Mouse (Mus musculus) cerebellum, adult 2 months (tissue): ENCODE data around the gene Prkcg.

Experiments
- CTCF ChIP-seq: fragments of 200-500 bp; IDR thresholded peaks from 2 replicates; pipeline ENCODE4 v1.5.1; 2011; ENCODE audit warnings: low read depth, mild to moderate bottlenecking, control low read depth, low read length, moderate library complexity, borderline replicate concordance; ENCODE audit not compliant: insufficient read depth
- POLR2A ChIP-seq: fragments of 200-500 bp; IDR thresholded peaks from 2 replicates; pipeline ENCODE4 v1.6.1; 2011; ENCODE audit warnings: low read length, control low read depth, borderline replicate concordance; ENCODE audit not compliant: insufficient read depth

GRCm38 (mm10) chr7:3294794-3295193 lies 5.8 kb downstream of the Prkcg start:
- TF ChIP-seq CTCF: no peak
- TF ChIP-seq POLR2A: no peak
